Mouse (Mus musculus) frontal cortex, adult (tissue): ENCODE measurements around the gene Frmd4a.
A peak's percentile ranks its signal among the peaks of the same experiment; 100 is the strongest.

Experiments
- ATAC-seq: cut with Nextera tagmentation; 2 replicates; pipeline ENCODE4 v1.9.2; 2017; ENCODE audit warnings: mild to moderate bottlenecking, moderate library complexity, mixed read lengths; ENCODE audit not compliant: low TSS enrichment

Gene Frmd4a

GRCm38 (mm10) chr2:4017528-4018288 is at the start of gene Frmd4a:
Gene Frmd4a (plus strand): TSS chr2:4017717.
- peak; percentile 83 for ATAC-seq

- ATAC-seq, result no peak
Measured at GRCm38 (mm10) chr2:3988876-3989275, 28.6 kb upstream of the Frmd4a start.

GRCm38 (mm10) chr2:3990431-3990830 is 27.1 kb upstream of the Frmd4a start:
- ATAC-seq, result no peak

GRCm38 (mm10) chr2:4018431-4018876 is 937 bp downstream of the Frmd4a start:
- peak; percentile 76 for ATAC-seq

- ATAC-seq, result no peak
Measured at GRCm38 (mm10) chr2:4018909-4019308, 1.4 kb downstream of the Frmd4a start.

GRCm38 (mm10) chr2:4024927-4025326 is 7.4 kb downstream of the Frmd4a start:
- ATAC-seq, result no peak

- ATAC-seq, result no peak
Measured at GRCm38 (mm10) chr2:4029031-4029747, 11.7 kb downstream of the Frmd4a start.

GRCm38 (mm10) chr2:4036153-4036589 is 18.7 kb downstream of the Frmd4a start:
- peak; percentile 62 for ATAC-seq

GRCm38 (mm10) chr2:4036651-4037117 is 19.2 kb downstream of the Frmd4a start:
- ATAC-seq, result peak; percentile 51

GRCm38 (mm10) chr2:4042009-4042408 is 24.5 kb downstream of the Frmd4a start:
- no peak for ATAC-seq

GRCm38 (mm10) chr2:4055481-4055880 is 38.0 kb downstream of the Frmd4a start:
- no peak; the same call in 1 of the 2 replicates for ATAC-seq

- peak; percentile 57 for ATAC-seq
Measured at GRCm38 (mm10) chr2:4060675-4061074, 43.2 kb downstream of the Frmd4a start.

GRCm38 (mm10) chr2:4071831-4072230 is 54.3 kb downstream of the Frmd4a start:
- ATAC-seq, result no peak

- ATAC-seq, result no peak
Measured at GRCm38 (mm10) chr2:4083877-4084276, 66.4 kb downstream of the Frmd4a start.

GRCm38 (mm10) chr2:4097601-4098000 is 80.1 kb downstream of the Frmd4a start:
- ATAC-seq, result no peak

- peak; percentile 38 for ATAC-seq
Measured at GRCm38 (mm10) chr2:4098948-4099776, 81.6 kb downstream of the Frmd4a start.

- ATAC-seq, result peak; percentile 34; the same call in 1 of the 2 replicates
Measured at GRCm38 (mm10) chr2:4099777-4100104, 82.2 kb downstream of the Frmd4a start.

GRCm38 (mm10) chr2:4101370-4101769 is 83.9 kb downstream of the Frmd4a start:
- ATAC-seq, result peak; percentile 91

GRCm38 (mm10) chr2:4113303-4113920 is 95.9 kb downstream of the Frmd4a start:
- ATAC-seq, result no peak

GRCm38 (mm10) chr2:4119678-4120458 is 102.4 kb downstream of the Frmd4a start:
- no peak for ATAC-seq

GRCm38 (mm10) chr2:4131216-4131615 is 113.7 kb downstream of the Frmd4a start:
- ATAC-seq, result no peak
